Mouse (Mus musculus): ENCODE measurements around the gene Ift81.
"Not testable (repeated sequence)": the region's sequence is repeated elsewhere in the genome, so short reads cannot be mapped to it uniquely, and the experiment has no call there.

Ift81 gene

GRCm38 (mm10) chr5:122613908-122614732 is at the start of gene Ift81:
TSS of gene Ift81 (minus strand) at chr5:122614518.
- in situ Hi-C loops (cut with MboI, MseI), result no loop called here

DNA sequence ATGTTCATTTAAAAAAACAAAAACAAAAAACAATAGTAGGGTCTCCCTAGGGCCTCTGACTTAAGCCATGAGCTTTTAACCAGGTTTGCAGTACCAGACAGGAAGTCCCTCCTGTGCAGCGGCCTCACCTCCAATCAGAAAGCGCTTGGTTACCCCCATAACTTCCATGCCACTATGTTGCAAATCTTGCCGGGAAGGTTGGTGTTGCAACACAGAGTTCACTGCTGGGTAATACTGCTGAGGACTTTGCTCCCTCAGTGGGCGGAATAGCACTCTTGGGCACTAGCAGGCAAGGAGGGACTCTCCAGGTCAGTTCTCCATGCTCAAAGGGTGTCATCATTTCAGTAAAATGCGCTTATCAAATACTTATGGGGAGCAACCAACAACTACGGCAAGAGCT is 48.2 kb upstream of the Ift81 start:
- in situ Hi-C loops (cut with MboI, MseI), result no loop called here

DNA sequence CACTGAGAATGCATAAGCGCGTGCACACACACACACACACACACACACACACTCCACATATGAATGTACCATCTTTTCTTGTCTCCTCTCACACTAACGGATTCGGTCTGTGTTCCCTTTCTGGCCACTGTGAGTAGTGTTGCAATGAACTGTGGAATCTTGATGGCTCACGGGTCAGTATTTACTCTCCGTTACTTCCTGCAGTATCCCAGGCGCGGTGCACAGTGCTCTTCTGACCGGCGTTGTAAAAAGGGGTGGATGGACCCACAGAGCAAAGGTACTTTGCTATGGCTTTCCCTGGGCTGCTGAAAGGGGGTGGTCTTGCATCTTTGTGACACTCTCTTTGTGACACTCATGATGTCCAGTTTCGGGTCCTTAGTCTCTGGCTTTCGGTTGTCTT is 42.5 kb upstream of the Ift81 start:
- in situ Hi-C loops (cut with MboI, MseI), result no loop called here

- in situ Hi-C loops (cut with MboI, MseI), result no loop called here
Observed at GRCm38 (mm10) chr5:122654268-122654573, 39.9 kb upstream of the Ift81 start.

DNA sequence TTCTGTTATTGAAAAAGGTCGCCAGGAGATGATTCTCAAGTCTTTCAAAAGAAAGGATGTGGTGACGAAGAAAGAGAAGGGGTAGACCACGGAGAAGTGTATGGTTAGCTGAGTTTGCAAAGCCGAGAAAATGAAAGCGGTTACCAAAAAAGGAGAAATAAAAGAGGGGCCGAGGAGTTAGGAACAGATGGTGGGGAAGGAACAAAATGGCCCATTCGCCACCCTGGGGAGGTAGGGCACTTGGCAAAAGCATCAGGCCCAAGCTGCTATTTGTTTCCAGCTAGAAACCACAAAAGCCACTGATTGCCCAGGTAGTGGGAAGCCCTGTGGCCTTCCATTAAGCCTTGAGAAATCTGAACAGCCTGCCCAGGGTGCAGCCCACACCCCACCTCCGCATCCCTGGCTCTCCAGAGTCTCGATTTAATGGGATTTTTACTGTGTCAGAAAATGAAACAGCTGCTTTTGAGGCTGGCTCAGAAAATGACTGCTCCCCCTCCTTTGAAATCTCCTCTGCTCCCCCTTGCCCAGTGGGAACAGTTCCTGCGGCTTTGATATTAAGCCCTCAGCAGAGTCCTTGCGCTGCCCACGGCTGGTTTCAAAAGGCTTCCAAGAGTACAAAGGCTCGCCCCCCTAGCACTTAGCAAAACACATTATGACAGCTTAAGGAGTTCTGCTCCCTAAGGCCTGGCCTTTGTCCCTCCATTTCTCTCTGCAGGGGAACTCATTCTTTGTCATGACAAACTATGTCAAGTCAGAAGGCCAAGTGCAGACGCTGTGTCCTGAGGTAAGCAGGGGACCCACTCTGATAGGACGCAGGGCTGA is 39.3 kb upstream of the Ift81 start:
- in situ Hi-C loops (cut with MboI, MseI), result no loop called here

GRCm38 (mm10) chr5:122653112-122653445 is 38.8 kb upstream of the Ift81 start:
- in situ Hi-C loops (cut with MboI, MseI), result no loop called here

DNA sequence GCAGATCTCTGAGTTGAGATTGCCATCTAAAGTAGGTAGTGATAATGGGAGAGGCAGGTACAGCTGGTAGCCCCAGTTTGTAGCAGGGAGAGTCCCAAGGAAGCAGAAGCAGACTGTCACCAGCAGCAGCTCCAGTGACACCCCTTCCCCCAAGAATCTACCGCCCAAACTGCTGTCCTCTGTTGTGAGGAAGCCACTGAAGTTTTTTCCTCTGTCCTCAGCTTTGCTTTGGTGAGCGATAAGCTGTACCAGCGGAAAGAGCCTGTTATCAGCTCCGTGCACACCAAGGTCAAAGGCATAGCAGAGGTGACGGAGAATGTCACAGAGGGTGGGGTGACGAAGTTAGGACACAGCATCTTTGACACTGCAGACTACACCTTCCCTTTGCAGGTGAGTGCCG is 38.2 kb upstream of the Ift81 start:
- in situ Hi-C loops (cut with MboI, MseI), result no loop called here

- in situ Hi-C loops (cut with MboI, MseI), result no loop called here
Observed at GRCm38 (mm10) chr5:122650100-122650499, 35.8 kb upstream of the Ift81 start.

DNA sequence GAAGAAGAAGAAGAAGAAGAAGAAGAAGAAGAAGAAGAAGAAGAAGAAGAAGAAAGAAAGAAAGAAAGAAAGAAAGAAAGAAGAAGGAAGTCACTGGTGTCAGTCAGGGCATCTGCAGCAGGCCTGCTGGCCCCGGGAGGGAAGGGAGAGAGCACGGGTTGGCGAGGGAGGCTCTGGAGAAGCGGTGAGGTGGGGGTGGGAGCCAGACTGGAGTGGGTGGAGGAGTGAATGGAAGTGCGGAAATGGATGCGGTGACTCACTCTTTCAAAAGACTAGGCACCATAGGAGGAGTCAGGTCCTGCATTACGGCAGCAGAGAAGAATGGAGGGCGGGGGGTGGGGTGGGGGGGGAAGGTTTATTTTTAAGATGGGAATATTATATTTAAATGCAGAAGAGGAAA is 34.9 kb upstream of the Ift81 start:
- in situ Hi-C loops (cut with MboI, MseI), result no loop called here

DNA sequence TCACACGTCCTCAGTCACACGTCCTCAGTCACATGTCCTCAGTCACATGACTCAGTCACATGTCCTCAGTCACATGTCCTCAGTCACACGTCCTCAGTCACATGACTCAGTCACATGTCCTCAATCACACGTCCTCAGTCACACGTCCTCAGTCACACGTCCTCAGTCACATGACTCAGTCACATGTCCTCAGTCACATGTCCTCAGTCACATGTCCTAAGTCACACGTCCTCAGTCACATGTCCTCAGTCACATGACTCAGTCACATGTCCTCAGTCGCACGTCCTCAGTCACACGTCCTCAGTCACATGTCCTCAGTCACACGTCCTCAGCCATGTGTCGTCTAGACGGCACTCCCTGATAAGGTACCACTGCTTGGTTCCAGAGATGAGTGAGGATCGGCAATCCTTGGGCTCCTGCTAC is 33.6 kb upstream of the Ift81 start:
- in situ Hi-C loops (cut with MboI, MseI), result not testable (repeated sequence)

DNA sequence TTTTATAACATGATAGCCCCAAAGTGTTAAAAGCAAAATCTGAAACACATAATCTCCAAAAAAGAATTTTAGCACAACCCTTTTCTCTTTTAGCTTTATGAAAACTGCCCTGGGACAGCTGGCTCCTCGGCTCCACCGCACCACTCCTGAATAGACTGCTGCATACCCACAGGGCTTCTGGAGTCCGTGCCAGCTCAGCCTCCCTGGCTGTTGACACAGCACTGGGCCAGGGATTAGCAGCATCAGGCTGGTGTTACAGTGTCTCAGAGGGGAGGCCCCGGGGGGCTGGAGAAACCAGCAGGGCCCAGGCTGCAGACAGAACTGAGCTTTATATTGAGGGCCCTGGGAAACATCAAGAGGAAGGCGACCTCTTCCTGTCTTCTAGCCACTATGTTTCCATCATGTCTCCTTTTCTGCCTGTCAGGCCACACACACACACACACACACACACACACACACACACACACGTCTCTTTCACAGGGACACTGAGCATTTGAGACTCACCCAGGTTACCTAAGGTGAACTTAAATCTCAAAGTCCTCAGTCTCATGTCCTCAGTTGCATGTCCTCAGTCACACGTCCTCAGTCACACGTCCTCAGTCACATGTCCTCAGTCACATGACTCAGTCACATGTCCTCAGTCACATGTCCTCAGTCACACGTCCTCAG is 33.1 kb upstream of the Ift81 start:
- in situ Hi-C loops (cut with MboI, MseI), result no loop called here

- in situ Hi-C loops (cut with MboI, MseI), result no loop called here
Observed at GRCm38 (mm10) chr5:122646050-122646449, 31.7 kb upstream of the Ift81 start.

- in situ Hi-C loops (cut with MboI, MseI), result no loop called here
Observed at GRCm38 (mm10) chr5:122645290-122645689, 31.0 kb upstream of the Ift81 start.

DNA sequence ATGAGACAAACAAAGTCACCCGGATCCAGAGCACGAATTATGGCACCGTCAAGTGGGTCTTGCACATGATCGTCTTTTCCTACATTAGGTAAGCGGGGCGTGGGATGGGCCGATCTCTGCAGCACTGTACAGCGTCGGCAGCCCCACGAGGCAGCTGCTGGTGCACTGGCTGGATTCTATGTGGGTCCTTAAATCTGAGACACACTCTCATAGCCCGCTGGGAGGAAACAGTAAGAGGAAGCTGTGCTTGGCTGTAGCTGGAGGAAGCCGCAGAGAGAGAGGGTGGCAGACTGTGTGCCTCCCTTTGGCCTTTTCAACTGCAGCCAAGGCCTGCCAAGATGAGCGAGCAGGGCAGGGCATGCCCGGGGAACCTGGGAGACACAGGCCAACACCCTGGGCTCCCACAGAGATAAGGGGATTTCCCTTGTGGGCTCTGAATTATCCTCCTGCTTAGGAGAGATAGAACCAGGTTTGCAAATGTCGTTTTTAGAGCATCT is 29.8 kb upstream of the Ift81 start:
- in situ Hi-C loops (cut with MboI, MseI), result no loop called here

DNA sequence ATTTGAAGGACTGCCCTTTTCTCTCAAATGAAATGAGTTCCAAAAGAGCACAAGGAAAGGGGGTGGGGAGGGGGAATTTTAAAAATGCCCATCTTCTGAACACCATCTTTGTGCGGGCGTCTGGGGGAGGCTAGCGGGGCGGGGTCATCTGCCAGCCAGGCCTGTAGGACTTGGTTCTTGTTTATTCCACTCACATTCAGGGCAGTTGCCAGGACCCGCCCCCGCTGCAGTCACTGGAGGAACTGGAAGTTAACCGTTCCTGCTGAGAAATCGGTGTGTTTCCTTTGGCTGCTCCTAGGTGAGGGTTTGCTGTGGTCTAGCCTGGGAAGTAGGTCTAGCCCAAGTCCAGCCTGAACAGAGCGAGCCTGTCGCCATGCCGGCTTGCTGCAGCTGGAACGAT is 29.4 kb upstream of the Ift81 start, which contains the start of gene P2rx7:
Gene P2rx7, plus strand, starts transcription at position 211 of the 400 bp plus-strand sequence.
- in situ Hi-C loops (cut with MboI, MseI), result no loop called here

GRCm38 (mm10) chr5:122639986-122640385 is 25.7 kb upstream of the Ift81 start:
- in situ Hi-C loops (cut with MboI, MseI), result no loop called here

DNA sequence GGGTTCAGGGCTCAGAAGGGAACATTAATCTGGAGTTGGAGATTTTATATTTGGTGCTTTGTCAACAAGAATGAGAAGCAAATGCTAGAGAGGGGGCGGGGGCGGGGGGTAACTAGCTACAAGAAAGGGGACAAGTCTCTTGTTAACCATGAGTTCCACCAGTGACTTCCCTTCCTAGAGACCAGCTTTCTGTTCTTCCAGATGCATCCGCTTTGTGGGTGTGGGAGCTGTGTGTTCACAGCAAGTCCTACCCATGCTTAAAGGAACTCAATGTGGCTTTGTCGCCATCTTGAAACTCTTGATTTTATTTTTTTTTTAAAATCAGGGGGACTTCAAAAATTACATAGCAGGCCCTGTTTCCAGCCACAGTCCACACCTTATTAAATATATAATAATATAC is 25.2 kb upstream of the Ift81 start:
- in situ Hi-C loops (cut with MboI, MseI), result no loop called here

- in situ Hi-C loops (cut with MboI, MseI), result no loop called here
Observed at GRCm38 (mm10) chr5:122638296-122638695, 24.0 kb upstream of the Ift81 start.

DNA sequence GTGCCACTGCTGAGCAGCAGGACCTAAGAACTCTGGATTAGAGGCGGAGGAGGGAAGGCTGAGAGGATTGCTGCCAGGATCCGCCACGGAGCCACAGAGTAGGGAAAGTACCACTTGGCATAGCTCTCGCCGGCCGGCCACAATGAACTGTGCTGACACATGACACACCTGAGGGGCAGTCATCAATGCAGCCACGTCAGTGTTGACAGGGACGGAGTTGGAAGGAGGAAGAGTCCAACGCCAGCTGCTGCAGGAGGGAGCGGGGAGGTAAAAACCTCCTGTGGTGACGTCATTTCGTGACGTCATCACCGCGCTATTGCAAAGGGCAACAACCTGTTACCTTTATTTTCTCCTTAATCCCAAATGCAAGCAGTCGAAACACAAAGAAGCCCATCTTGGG is 22.6 kb upstream of the Ift81 start:
- in situ Hi-C loops (cut with MboI, MseI), result no loop called here

DNA sequence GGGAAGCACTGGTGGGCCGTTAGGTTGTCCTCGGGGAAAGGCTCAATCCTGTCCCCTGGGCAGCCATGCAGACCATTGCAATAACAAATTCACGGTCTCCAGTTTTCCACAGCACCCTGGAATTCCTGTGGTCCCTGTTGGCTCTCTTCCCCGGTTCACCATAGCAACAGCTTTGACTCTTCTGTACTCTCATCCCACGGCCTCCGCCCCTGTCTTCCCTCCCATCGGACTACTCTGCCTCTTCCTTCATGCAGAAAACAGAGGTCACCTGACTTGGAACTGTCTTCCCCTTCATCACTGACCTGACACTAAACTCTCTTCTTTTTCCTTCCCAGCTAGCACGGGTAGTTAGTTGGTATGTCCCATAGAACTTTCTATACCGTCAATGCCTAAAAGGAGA is 22.0 kb upstream of the Ift81 start:
- in situ Hi-C loops (cut with MboI, MseI), result no loop called here

GRCm38 (mm10) chr5:122635228-122635627 is 20.9 kb upstream of the Ift81 start:
- in situ Hi-C loops (cut with MboI, MseI), result no loop called here

DNA sequence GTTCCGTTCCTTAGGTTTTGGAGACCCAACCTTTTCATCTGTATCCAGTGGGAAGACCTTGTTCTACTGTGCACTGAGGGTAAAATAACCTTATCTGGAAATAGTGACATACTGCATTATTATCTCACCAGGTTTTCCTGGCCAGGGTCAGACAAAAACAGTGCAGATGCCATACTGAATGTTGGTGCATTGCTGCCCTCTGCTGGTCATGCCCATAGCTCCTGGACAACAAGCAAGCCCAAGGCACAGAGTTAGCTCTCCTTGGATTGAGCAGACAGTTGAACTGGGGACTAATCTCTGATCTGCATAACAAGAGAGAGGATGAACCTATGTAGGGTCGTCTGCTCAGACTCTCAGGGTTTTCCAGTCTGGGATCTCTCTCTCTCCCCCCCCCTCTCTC is 12.9 kb upstream of the Ift81 start:
- in situ Hi-C loops (cut with MboI, MseI), result loop anchor here (5.0 to 10.0 kb wide), 2 partner anchors 132 to 230 kb away; no protein-coding TSS in a partner anchor
